Comparison of ENCODE assay signal across 9 mouse cellular contexts in the genomic region with DNA sequence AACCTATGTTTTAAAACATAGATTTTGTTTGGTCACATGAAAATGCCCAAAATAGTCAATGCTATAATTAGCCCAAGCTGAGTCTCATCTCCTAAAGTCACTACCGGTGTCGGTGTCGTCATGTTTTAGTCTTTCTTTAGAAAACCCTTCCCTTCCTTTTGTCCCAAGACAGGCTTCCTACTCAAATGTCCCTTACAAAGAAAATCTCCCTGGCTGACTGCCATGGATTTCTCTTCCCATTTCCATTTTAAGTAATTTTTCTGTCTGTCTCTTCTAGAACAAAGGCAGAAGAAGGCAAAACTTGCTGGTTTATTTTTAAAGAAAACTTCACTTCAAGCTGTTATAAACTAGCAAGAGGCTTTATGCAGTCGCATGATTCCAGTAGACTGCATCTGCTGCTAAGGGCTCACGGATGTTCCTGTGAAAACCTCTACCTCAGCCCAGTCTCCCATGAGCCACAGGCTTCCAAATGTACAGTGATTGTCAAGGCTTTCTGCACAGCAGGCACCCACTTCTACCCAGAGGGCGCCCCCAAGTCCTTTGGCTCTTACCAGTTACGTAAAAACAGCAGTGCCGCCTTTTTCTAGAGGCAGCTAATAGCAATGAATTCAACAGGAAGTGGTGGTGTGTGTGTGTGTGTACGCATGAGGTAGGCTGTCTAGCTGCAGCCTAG. TPM values are rescaled to one million over a fixed set of nuclear protein-coding genes. Genes with fewer than 3 reads are reported as not detected.
A peak's percentile ranks its signal among the peaks of the same experiment; 100 is the strongest.
DNase-seq lines count a peak whose midpoint lies in the region; ATAC-seq and TF ChIP-seq lines count a peak whose summit lies in the region.
"Had no signal": no experiment of that assay in that cellular context is flagged by ENCODE, and none has a peak within 500 bp of the region (broad histone marks: within the 10 kb centered on the region; RNA-seq: fewer than 3 reads in every experiment).

No protein-coding gene starts in this region.

- DNase-seq in gastrocnemius, adult 2 months: no peak
- no peak for DNase-seq in gastrocnemius, postnatal 36 days
- peak; percentile 67 to 83 for DNase-seq in CD8-positive naive resting alpha-beta T cell, adult 2 months (ENCODE audit: low read depth in 2 of 2, low spot score in 2 of 2)
- peak; percentile 63 to 71 for DNase-seq in heart, adult 9 months (ENCODE audit: low spot score in 2 of 2)
- peak; percentile 68 for DNase-seq in layer of hippocampus, adult 9-11 months
- peak; percentile 71 to 76 for DNase-seq in natural killer cell, adult 2 months (ENCODE audit: low spot score in 2 of 2)
- no peak for DNase-seq in adrenal gland, postnatal 10 days

- H3K4me3 ChIP-seq in gastrocnemius, adult 2 months: peak overlapping the region; percentile 10

- ATAC-seq in monocyte, adult 5-6 weeks (replicated peaks; ENCODE audit: insufficient number of reproducible peaks, low FRiP score, low TSS enrichment, poor library complexity, severe bottlenecking): no peak

- intact Hi-C loops in gastrocnemius, adult 2 months (cut with DNase I): no loop called here
- intact Hi-C loops in gastrocnemius, postnatal 36 days (cut with DNase I): loop anchor here (2.0 kb wide), 1 partner anchor 17 kb away; no protein-coding TSS in a partner anchor

- peak overlapping the region; percentile 86 for H3K27ac ChIP-seq in gastrocnemius, adult 2 months

- TF ChIP-seq CTCF in gastrocnemius, adult 2 months (IDR thresholded peaks at IDR 0.05): no peak

RNA-seq across cellular contexts. Expression of a gene that starts 2.9 kb away (rescaled TPM):
- total RNA-seq in gastrocnemius, adult 2 months (2021): 1 to 10 TPM; 2.2 to 2.3 TPM
- 1 to 10 TPM; 1.8 to 1.9 TPM for total RNA-seq in gastrocnemius, postnatal 36 days (2021)
- total RNA-seq in monocyte, adult 5-6 weeks (2017): 4.4 to 6.9 TPM (median 6.5 TPM) in 3 replicates
- 1 to 10 TPM; 3.6 to 3.7 TPM for total RNA-seq in adrenal gland, postnatal 10 days (2021)

RNA-seq across cellular contexts. Expression of a gene that starts 3.8 kb away (rescaled TPM):
- 100 to 1,000 TPM in 1 of 2 experiments, 10 to 100 TPM in 1; 45.3 to 211 TPM for total RNA-seq in gastrocnemius, adult 2 months (2021)
- total RNA-seq in gastrocnemius, postnatal 36 days (2021): 100 to 1,000 TPM in 1 of 2 experiments, 10 to 100 TPM in 1; 71.7 to 145 TPM
- 27.4 to 47.7 TPM (median 28.0 TPM) in 3 replicates for total RNA-seq in monocyte, adult 5-6 weeks (2017)
- total RNA-seq in adrenal gland, postnatal 10 days (2021): 100 to 1,000 TPM in 1 of 2 experiments, 10 to 100 TPM in 1; 36.5 to 121 TPM

RNA-seq across cellular contexts. Expression of a gene that starts 51.7 kb away (rescaled TPM):
- total RNA-seq in gastrocnemius, adult 2 months (2021): 10 to 100 TPM; 34.7 to 51.1 TPM
- total RNA-seq in gastrocnemius, postnatal 36 days (2021): 10 to 100 TPM; 41.3 to 45.0 TPM
- 2.2 to 7.0 TPM (median 3.6 TPM) in 3 replicates for total RNA-seq in monocyte, adult 5-6 weeks (2017)
- 10 to 100 TPM; 91.7 to 98.5 TPM for total RNA-seq in adrenal gland, postnatal 10 days (2021)

RNA-seq across cellular contexts. Expression of a gene that starts 59.3 kb away (rescaled TPM):
- 1 to 10 TPM; 2.6 to 3.4 TPM for total RNA-seq in gastrocnemius, adult 2 months (2021)
- total RNA-seq in gastrocnemius, postnatal 36 days (2021): 1 to 10 TPM; 1.4 to 3.7 TPM
- total RNA-seq in monocyte, adult 5-6 weeks (2017): 1.6 TPM in 1 of 3 replicates, not detected in the others
- 10 to 100 TPM; 12.0 to 21.8 TPM for total RNA-seq in adrenal gland, postnatal 10 days (2021)
- total RNA-seq: G1E had no signal

Comparison
In these comparisons a context has a peak if more than half of its experiments do, and no peak if none do; other contexts are left out.
1. DNase-seq: peak in CD8-positive naive resting alpha-beta T cell, adult 2 months (2 of 2), heart, adult 9 months (2 of 2), layer of hippocampus, adult 9-11 months (single experiment) and natural killer cell, adult 2 months (2 of 2); none in gastrocnemius, adult 2 months (single experiment), gastrocnemius, postnatal 36 days (0 of 2) and adrenal gland, postnatal 10 days (single experiment).